Mouse (Mus musculus): ENCODE measurements at regions not wholly inside any gene's neighbourhood (a gene's known extent, or its start where the extent isn't known, plus 50 kb on each side); places are given as distances from the start of the nearest gene placed in this dataset.

GRCm38 (mm10) chr14:120846073-120846850 lies 64.8 kb upstream of the Ipo5 start:
- TF ChIP-seq CTCF (IDR thresholded peaks at IDR 0.05; ENCODE audit: control insufficient read depth, insufficient read depth, insufficient read length) = no peak
- TF ChIP-seq CEBPB (IDR thresholded peaks at IDR 0.05; ENCODE audit: low read depth) = no peak
- no peak for TF ChIP-seq USF1 (IDR thresholded peaks at IDR 0.05; ENCODE audit: low read depth)
- no peak for TF ChIP-seq MYOD1 (IDR thresholded peaks at IDR 0.05; ENCODE audit: control insufficient read depth, insufficient read length, low read depth)
- no peak for TF ChIP-seq MAX (IDR thresholded peaks at IDR 0.05)
- no peak for TF ChIP-seq FOSL1 (IDR thresholded peaks at IDR 0.05; ENCODE audit: insufficient read depth, low read length, poor library complexity, severe bottlenecking)
- TF ChIP-seq MYOG (IDR thresholded peaks at IDR 0.05; ENCODE audit: control insufficient read depth, extremely low read depth, insufficient read length) = no peak

All from C2C12 (cell line).